8 mouse cellular contexts compared by ENCODE assay signal in the genomic region with DNA sequence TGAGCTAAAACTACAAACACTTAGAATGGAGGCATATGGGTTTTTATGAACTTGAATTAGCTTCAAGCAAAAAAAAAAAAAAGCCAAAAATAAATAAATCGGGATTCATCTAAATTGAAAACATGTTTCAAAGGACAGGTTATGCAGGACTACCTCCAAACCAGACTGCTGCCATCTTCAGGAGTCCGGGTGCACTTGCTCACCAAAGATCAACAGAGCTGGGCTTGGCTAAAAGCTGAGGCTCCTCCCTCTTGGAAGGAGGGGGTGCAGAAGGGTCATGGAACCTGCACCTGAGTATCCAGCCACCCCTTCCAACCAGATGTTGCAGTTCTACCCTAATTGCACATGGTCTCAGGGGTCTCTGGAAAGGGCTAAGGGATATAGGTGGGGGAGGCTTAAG. TPM values are rescaled to one million over a fixed set of nuclear protein-coding genes. Genes with fewer than 3 reads are reported as not detected.
DNase-seq lines count a peak whose midpoint lies in the region; ATAC-seq and TF ChIP-seq lines count a peak whose summit lies in the region.
"Had no signal": no experiment of that assay in that cellular context is flagged by ENCODE, and none has a peak within 500 bp of the region (broad histone marks: within the 10 kb centered on the region; RNA-seq: fewer than 3 reads in every experiment).

No protein-coding gene starts in this region.

- no peak overlapping the region for H3K4me2 ChIP-seq in stomach, postnatal 0 days (replicated peaks; ENCODE audit: low read depth)
- H3K4me2 ChIP-seq: embryonic facial prominence, embryonic 12.5 days had no signal

- TF ChIP-seq CTCF in layer of hippocampus, adult 2 months (conservative IDR thresholded peaks at IDR 0.05) = peak; percentile 50
- peak; percentile 66 for TF ChIP-seq CTCF in stomach, postnatal 0 days (IDR thresholded peaks at IDR 0.05; ENCODE audit: low read depth)

- H3K9me3 ChIP-seq in stomach, postnatal 0 days (ENCODE audit: control insufficient read depth, low read length) = no peaks in the 10 kb centered on the region
- H3K9me3 ChIP-seq: embryonic facial prominence, embryonic 12.5 days had no signal

- ATAC-seq in common myeloid progenitor, adult 5-6 weeks (replicated peaks; ENCODE audit: low read depth, poor library complexity, severe bottlenecking) = peak; percentile 31; the same call in 1 of the 2 replicates
- no peak for ATAC-seq in stomach, postnatal 0 days (ENCODE audit: low FRiP score, low TSS enrichment)

- no peaks in the 10 kb centered on the region for H3K4me1 ChIP-seq in stomach, postnatal 0 days (replicated peaks; ENCODE audit: control insufficient read depth, insufficient read depth)

- H3K27me3 ChIP-seq in stomach, postnatal 0 days (ENCODE audit: control insufficient read depth, insufficient read depth, low read length) = no peaks in the 10 kb centered on the region

- no peak overlapping the region for H3K27ac ChIP-seq in layer of hippocampus, adult 2 months
- H3K27ac ChIP-seq in stomach, postnatal 0 days (replicated peaks) = no peak overlapping the region
- H3K27ac ChIP-seq: embryonic facial prominence, embryonic 12.5 days had no signal

- H3K36me3 ChIP-seq in stomach, postnatal 0 days (ENCODE audit: control insufficient read depth, insufficient read depth, low read length) = no peaks in the 10 kb centered on the region
- H3K36me3 ChIP-seq: embryonic facial prominence, embryonic 12.5 days had no signal

- WGBS in stomach, postnatal 0 days = 17% methylated on average over 2 of the region's 2 CpGs

- no peak for DNase-seq in layer of hippocampus, adult 2 months (ENCODE audit: low spot score in 2 of 2)
- DNase-seq in layer of hippocampus, adult 9-11 months = no peak
- peak; percentile 84 for DNase-seq in R1 (ENCODE audit: low read depth, low spot score)
- DNase-seq in stomach, postnatal 0 days (ENCODE audit: low spot score) = peak; percentile 51
- no peak for DNase-seq in c-Kit-positive CD71-positive TER-119-positive erythroid progenitor cells, embryonic 14.5 days (ENCODE audit: low spot score)
- DNase-seq in retina, postnatal 1 day = no peak

- H3K4me3 ChIP-seq in layer of hippocampus, adult 2 months = no peak overlapping the region
- H3K4me3 ChIP-seq in stomach, postnatal 0 days (ENCODE audit: low read depth, low read length) = no peak overlapping the region
- H3K4me3 ChIP-seq: embryonic facial prominence, embryonic 12.5 days had no signal

- H3K9ac ChIP-seq in stomach, postnatal 0 days (ENCODE audit: low read length) = no peak overlapping the region
- H3K9ac ChIP-seq: embryonic facial prominence, embryonic 12.5 days had no signal

- TF ChIP-seq EP300 in stomach, postnatal 0 days (optimal IDR thresholded peaks at IDR 0.05) = no peak

RNA-seq across cellular contexts. Expression of gene Dock9, which starts 3.3 kb away (rescaled TPM):
- 100 to 1,000 TPM; 217 to 222 TPM for total RNA-seq in layer of hippocampus, adult 2 months (2021)
- 5.7 and 6.7 TPM in 2 replicates for total RNA-seq in common myeloid progenitor, adult 5-6 weeks (2017)
- polyA plus RNA-seq in stomach, postnatal 0 days (2015; fragmentation: Nextera tagmentation; extraction: Ambion mirVana) = 6.4 and 7.3 TPM in 2 replicates

Comparison
In these comparisons a context has a peak if more than half of its experiments do, and no peak if none do; other contexts are left out.
1. DNase-seq: peak in R1 (single experiment) and stomach, postnatal 0 days (single experiment); none in layer of hippocampus, adult 2 months (0 of 2), layer of hippocampus, adult 9-11 months (single experiment), c-Kit-positive CD71-positive TER-119-positive erythroid progenitor cells, embryonic 14.5 days (single experiment) and retina, postnatal 1 day (single experiment).
2. RNA of gene Dock9, which starts 3.3 kb away (total RNA-seq): 217 to 222 TPM in layer of hippocampus, adult 2 months; 5.7 to 6.7 TPM in common myeloid progenitor, adult 5-6 weeks; every median in the first group is over 10 times any median in the second.